Mouse (Mus musculus): ENCODE data around the gene Mapk8ip2. TPM values are rescaled to one million over a fixed set of nuclear protein-coding genes. Genes with fewer than 3 reads are reported as not detected.

Gene Mapk8ip2
- total and polyA plus RNA-seq, 3 experiments = 0.04 TPM; not detected in 2

DNA sequence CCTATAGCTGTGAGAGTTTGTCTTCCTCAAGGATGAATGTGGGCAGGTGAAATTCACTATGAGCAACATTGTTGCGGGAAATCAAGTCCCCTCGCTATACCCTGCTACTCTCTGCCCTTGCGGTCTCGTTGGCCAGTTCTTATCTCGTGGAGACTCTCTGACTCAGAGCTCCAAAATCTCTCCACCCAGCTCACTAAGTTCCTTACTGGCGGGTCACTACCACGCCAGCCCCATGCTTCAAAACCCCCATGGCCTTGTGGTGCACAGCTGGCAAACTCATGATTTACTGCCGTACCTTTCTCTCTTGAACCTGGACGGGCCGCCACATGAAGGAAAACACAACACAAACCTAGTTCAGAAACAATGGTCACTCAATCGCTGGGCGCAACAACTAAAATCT lies 34.5 kb downstream of the Mapk8ip2 start:
- Histone ChIP-seq H3K79me2 (replicated peaks; ENCODE audit: control insufficient read depth, extremely low read depth, insufficient read depth, poor library complexity, severe bottlenecking) (no peaks in the 10 kb centered on the region), H3K27ac (ENCODE audit: insufficient read depth, low read depth) (no peak overlapping the region), H3K9me3 (replicated peaks; ENCODE audit: low read length) (no peaks in the 10 kb centered on the region), H3K27me3 (replicated peaks) (peaks cover 7% of the 10 kb centered on the region), H3K4me3 (replicated peaks in 1 of 3; ENCODE audit: low read depth in 2 of 3, low read length in 2 of 3, poor library complexity in 1 of 3) (no peak overlapping the region), H3K36me3 (replicated peaks in 1 of 2; ENCODE audit: control insufficient read depth in 1 of 2, insufficient read depth in 1 of 2, low read length in 1 of 2) (no peaks in the 10 kb centered on the region), H3K9ac (ENCODE audit: insufficient read depth, low read depth) (no peak overlapping the region), H3K4me1 (ENCODE audit: control insufficient read depth in 1 of 2, insufficient read depth in 2 of 2) (no peaks in the 10 kb centered on the region), H3K4me2 (ENCODE audit: insufficient read depth, low read depth, poor library complexity, severe bottlenecking) (no peak overlapping the region)
- dilution Hi-C loops (cut with MboI; ENCODE audit: extremely low pct_ligation_motif_present, extremely low pct_unique_long_range_greater_than_20kb, low sequenced_read_pairs) (no loop called here), in situ Hi-C loops (cut with MboI; ENCODE audit: low pct_ligation_motif_present, low pct_unique_long_range_greater_than_20kb, low sequenced_read_pairs) (no loop called here)
- DNase-seq (ENCODE audit: extremely low read depth) = no peak
- TF ChIP-seq TCF12 (IDR thresholded peaks at IDR 0.05; ENCODE audit: low read depth, low read length) (no peak), JUN (IDR thresholded peaks at IDR 0.05; ENCODE audit: insufficient read depth, low read depth, low read length) (no peak), E2F4 (IDR thresholded peaks at IDR 0.05; ENCODE audit: insufficient replicate concordance, low read depth, low read length) (no peak), RCOR1 (conservative IDR thresholded peaks at IDR 0.05; ENCODE audit: low read depth, low read length) (no peak), TBP (conservative IDR thresholded peaks at IDR 0.05; ENCODE audit: low read depth, low read length) (no peak), ELF1 (IDR thresholded peaks at IDR 0.05; ENCODE audit: low read depth, low read length) (no peak), USF1 (IDR thresholded peaks at IDR 0.05; ENCODE audit: low read depth, low read length) (no peak), GABPA (IDR thresholded peaks at IDR 0.05; ENCODE audit: insufficient replicate concordance, low read depth, low read length) (no peak), NELFE (IDR thresholded peaks at IDR 0.05; ENCODE audit: low read depth, low read length) (no peak), CHD1 (IDR thresholded peaks at IDR 0.05; ENCODE audit: low read depth, low read length) (no peak), EP300 (IDR thresholded peaks at IDR 0.05; ENCODE audit: low read length) (no peak), MEF2A (IDR thresholded peaks at IDR 0.05; ENCODE audit: borderline replicate concordance, low read depth, low read length) (no peak), MAFK (IDR thresholded peaks at IDR 0.05; ENCODE audit: insufficient replicate concordance, low read length) (no peak), POLR2AphosphoS2 (IDR thresholded peaks at IDR 0.05; ENCODE audit: low read depth, low read length) (no peak)

DNA sequence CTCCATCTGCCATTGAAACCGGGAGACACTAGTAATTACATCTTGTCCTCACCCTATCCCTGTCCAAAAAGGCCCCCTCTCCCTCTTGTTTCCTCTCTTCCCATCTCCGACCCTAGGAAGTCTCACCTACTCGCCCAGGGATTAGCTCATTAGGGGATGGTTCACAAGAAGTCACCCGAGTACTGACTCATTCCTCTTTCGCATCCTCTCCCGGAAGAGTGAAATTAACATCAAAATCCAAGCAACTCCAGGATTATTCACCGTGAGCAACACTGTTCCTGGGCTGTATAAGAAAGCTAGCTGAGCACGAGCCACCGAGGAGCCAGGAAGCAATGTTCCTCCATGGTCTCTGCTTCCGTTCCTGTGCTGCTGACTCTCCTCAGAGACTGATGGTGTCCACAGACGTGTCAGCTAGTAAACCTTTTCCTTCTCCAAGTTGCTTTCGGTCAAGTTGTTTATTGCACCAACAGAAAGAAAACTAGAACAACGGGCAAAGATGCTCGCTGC lies 35.0 kb downstream of the Mapk8ip2 start:
- Histone ChIP-seq H3K9me3 (replicated peaks; ENCODE audit: low read length) (no peaks in the 10 kb centered on the region), H3K4me2 (ENCODE audit: insufficient read depth, low read depth, poor library complexity, severe bottlenecking) (no peak overlapping the region), H3K27me3 (replicated peaks) (peaks cover 7% of the 10 kb centered on the region), H3K4me3 (replicated peaks in 1 of 3; ENCODE audit: low read depth in 2 of 3, low read length in 2 of 3, poor library complexity in 1 of 3) (no peak overlapping the region), H3K27ac (ENCODE audit: insufficient read depth, low read depth) (no peak overlapping the region), H3K36me3 (replicated peaks in 1 of 2; ENCODE audit: control insufficient read depth in 1 of 2, insufficient read depth in 1 of 2, low read length in 1 of 2) (no peaks in the 10 kb centered on the region), H3K79me2 (replicated peaks; ENCODE audit: control insufficient read depth, extremely low read depth, insufficient read depth, poor library complexity, severe bottlenecking) (no peaks in the 10 kb centered on the region), H3K9ac (ENCODE audit: insufficient read depth, low read depth) (no peak overlapping the region), H3K4me1 (ENCODE audit: control insufficient read depth in 1 of 2, insufficient read depth in 2 of 2) (no peaks in the 10 kb centered on the region)
- dilution Hi-C loops (cut with MboI; ENCODE audit: extremely low pct_ligation_motif_present, extremely low pct_unique_long_range_greater_than_20kb, low sequenced_read_pairs) = no loop called here
- no peak for DNase-seq (ENCODE audit: extremely low read depth)
- in situ Hi-C loops (cut with MboI; ENCODE audit: low pct_ligation_motif_present, low pct_unique_long_range_greater_than_20kb, low sequenced_read_pairs) = no loop called here
- TF ChIP-seq ZKSCAN1 (IDR thresholded peaks at IDR 0.05; ENCODE audit: borderline replicate concordance, low read depth, low read length) = no peak
- TF ChIP-seq RAD21 (IDR thresholded peaks at IDR 0.05; ENCODE audit: low read depth, low read length) = no peak
- TF ChIP-seq NRF1 (IDR thresholded peaks at IDR 0.05; ENCODE audit: low read depth, low read length) = no peak
- no peak for TF ChIP-seq KAT2A (IDR thresholded peaks at IDR 0.05; ENCODE audit: insufficient replicate concordance, low read length)
- TF ChIP-seq ZMIZ1 (IDR thresholded peaks at IDR 0.05; ENCODE audit: low read depth, low read length) = no peak
- TF ChIP-seq HCFC1 (IDR thresholded peaks at IDR 0.05; ENCODE audit: low read depth, low read length) = no peak
- no peak for TF ChIP-seq GABPA (IDR thresholded peaks at IDR 0.05; ENCODE audit: insufficient replicate concordance, low read depth, low read length)
- TF ChIP-seq ZC3H11A (IDR thresholded peaks at IDR 0.05; ENCODE audit: low read depth, low read length) = no peak
- no peak for TF ChIP-seq SIN3A (IDR thresholded peaks at IDR 0.05; ENCODE audit: low read length)
- no peak for TF ChIP-seq ELF1 (IDR thresholded peaks at IDR 0.05; ENCODE audit: low read depth, low read length)
- no peak for TF ChIP-seq ETS1 (conservative IDR thresholded peaks at IDR 0.05; ENCODE audit: low read depth, low read length)
